Mouse (Mus musculus): ENCODE data around the gene Sh3gl3. TPM values are rescaled to one million over a fixed set of nuclear protein-coding genes. Genes with fewer than 3 reads are reported as not detected.

Sh3gl3 gene
- polyA plus RNA-seq, 1 experiment from 2014 or later, result 49.9 TPM

DNA sequence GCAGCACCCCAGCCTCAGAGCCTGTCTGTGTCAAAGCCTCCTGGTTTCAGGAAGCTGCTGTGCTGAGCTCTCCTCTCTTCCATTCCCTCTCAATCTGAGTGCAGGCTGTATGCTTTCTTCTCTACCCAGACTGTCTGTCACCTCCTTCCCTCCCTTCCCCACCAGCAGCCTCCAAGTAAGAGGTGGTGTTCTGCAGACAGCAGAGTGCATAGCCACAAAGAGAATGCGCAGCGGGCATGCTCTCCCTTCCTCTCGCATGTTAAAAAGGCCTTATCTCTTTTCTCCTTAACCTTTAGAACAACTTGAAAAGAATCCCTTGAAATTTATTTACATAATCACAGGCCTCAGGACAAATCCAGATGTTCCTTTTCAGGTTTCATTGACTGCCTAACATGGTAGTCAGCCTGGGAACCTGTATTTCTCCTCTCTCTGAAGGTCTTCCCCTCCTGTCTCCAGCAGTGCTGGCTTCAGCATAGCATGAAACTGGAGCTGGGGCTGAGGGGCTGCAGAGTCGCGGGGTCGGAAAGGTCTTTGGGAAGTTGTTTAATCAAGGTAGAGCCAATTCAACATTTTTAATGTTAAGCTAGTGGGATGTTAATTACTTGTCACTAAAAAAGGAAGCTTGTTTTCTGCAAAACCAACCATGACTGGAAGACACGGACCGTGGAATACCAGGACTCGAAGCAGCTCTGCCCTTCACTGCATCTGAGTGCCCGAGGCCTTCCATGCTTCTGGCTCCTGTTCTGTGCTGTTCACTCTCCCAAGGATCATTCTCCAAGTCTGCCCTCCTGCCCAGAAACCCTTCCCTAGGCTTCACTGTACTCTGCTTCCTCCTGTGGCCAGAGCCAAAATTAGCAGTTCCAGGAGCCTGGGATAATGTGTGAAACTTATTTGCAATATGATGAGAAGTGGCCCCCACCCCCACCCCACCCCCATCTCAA, 50.5 kb downstream of the Sh3gl3 start:
- 33% methylated on average over 10 of the region's 10 CpGs for WGBS
- no peak overlapping the region for H3K4me3 ChIP-seq (ENCODE audit: low read depth, low read length)
- no peaks in the 10 kb centered on the region for H3K4me1 ChIP-seq (ENCODE audit: control insufficient read depth, insufficient read depth, low read length)
- H3K27ac ChIP-seq (ENCODE audit: low read depth, low read length), result no peak overlapping the region
- no peak overlapping the region for H3K9ac ChIP-seq (ENCODE audit: low read length)
- H3K9me3 ChIP-seq (replicated peaks; ENCODE audit: control insufficient read depth, low read length), result no peaks in the 10 kb centered on the region
- no peaks in the 10 kb centered on the region for H3K36me3 ChIP-seq (ENCODE audit: control insufficient read depth, insufficient read depth, low read length)
- no peak for DNase-seq (ENCODE audit: low spot score)
- no peak for ATAC-seq
- H3K27me3 ChIP-seq (replicated peaks; ENCODE audit: control insufficient read depth, insufficient read depth, low read length), result no peaks in the 10 kb centered on the region
- no peak overlapping the region for H3K4me2 ChIP-seq (ENCODE audit: low read length)

DNA sequence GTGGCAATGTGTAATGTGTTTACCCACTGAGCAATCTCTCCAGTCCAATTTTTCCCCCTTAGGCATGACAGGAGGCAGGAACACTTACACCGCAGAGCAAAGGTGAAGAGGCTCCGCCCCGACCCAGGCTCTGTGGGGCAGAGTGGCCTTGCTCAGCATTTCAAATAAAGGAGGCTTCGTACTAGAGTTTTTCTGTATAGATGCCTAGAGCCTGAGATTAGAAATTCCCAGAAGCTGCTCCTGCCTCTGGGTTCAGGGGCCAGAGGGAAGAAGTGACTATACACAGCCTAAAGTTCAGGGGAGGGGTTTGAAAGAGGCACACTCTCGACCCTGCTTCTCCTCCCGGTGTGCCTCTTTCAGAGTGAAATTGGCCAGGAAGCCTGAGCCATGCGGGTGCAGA, 59.6 kb downstream of the Sh3gl3 start:
- H3K4me3 ChIP-seq (ENCODE audit: low read depth, low read length), result no peak overlapping the region
- H3K9ac ChIP-seq (ENCODE audit: low read length), result no peak overlapping the region
- ATAC-seq, result no peak
- 70% methylated on average over 7 of the region's 7 CpGs for WGBS
- no peaks in the 10 kb centered on the region for H3K9me3 ChIP-seq (replicated peaks; ENCODE audit: control insufficient read depth, low read length)
- no peak for DNase-seq (ENCODE audit: low spot score)
- no peak overlapping the region for H3K4me2 ChIP-seq (ENCODE audit: low read length)
- H3K27me3 ChIP-seq (replicated peaks; ENCODE audit: control insufficient read depth, insufficient read depth, low read length), result no peaks in the 10 kb centered on the region
- H3K4me1 ChIP-seq (ENCODE audit: control insufficient read depth, insufficient read depth, low read length), result no peaks in the 10 kb centered on the region
- no peaks in the 10 kb centered on the region for H3K36me3 ChIP-seq (ENCODE audit: control insufficient read depth, insufficient read depth, low read length)
- no peak overlapping the region for H3K27ac ChIP-seq (ENCODE audit: low read depth, low read length)

DNA sequence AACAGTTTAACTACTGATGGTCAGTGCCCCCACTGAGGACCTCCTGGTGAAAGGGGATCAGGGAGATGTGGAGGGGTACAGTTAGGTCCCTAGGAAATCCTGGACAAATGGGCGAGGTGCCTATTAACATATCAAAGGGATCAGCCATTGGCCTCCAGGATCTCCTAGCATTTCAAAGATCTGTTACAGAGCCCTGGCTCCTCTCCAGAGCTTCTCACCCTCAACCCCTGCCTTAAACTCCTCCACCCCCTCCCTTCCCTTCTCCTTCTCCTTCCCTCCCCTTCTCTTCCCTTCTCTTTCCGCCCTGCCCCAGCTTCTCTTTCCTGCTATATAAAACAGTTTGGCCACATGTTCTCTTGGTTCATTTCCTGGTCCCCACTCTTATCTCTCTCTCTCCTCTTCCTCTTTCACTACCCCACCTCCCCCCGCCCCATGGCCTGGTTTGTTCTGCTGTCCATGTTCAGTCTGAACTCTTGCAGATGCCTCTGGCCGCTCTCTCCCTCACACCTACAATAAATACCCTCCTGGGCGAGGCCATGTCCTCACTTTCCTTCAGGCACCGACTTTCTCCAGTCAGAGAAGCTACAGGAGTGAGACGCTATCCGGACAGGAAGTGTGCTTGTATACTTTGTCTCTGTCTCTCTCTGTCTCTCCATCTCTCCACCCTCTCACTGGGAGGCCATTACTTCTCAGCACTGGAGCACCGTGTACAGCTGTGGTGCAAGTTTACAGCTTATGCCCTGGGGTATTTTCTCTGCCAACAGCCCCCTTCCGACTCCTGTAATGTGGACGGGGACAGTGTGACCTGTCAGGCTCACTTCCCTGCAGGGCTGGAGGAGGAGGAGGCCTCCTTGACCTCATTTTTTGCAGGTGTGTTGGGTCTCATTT, 60.6 kb downstream of the Sh3gl3 start:
- H3K9ac ChIP-seq (ENCODE audit: low read length), result no peak overlapping the region
- H3K27me3 ChIP-seq (replicated peaks; ENCODE audit: control insufficient read depth, insufficient read depth, low read length), result no peaks in the 10 kb centered on the region
- H3K36me3 ChIP-seq (ENCODE audit: control insufficient read depth, insufficient read depth, low read length), result no peaks in the 10 kb centered on the region
- ATAC-seq, result no peak
- H3K4me3 ChIP-seq (ENCODE audit: low read depth, low read length), result no peak overlapping the region
- H3K4me2 ChIP-seq (ENCODE audit: low read length), result no peak overlapping the region
- H3K27ac ChIP-seq (ENCODE audit: low read depth, low read length), result no peak overlapping the region
- no peaks in the 10 kb centered on the region for H3K9me3 ChIP-seq (replicated peaks; ENCODE audit: control insufficient read depth, low read length)
- H3K4me1 ChIP-seq (ENCODE audit: control insufficient read depth, insufficient read depth, low read length), result no peaks in the 10 kb centered on the region
- DNase-seq (ENCODE audit: low spot score), result no peak
- 50% methylated on average over 11 of the region's 11 CpGs for WGBS

DNA sequence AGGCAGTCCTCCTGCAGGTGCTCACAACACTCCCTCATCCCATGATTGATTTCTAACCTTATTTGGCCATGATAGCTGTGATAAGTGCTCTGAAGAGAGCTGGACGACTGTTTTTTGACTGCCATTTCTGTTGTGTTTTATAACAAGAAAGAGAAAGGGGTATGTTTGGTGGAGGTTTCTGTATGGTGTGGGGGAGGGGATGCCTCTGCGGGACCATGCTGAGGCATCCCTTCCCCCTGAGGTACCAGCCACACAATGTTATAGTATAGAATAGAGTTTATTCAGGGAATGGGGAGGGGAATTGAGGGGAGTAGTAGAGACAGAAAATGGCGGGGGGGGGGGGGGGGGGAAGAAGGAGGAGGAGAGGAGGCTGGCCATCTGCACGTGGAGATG, 61.3 kb downstream of the Sh3gl3 start:
- DNase-seq (ENCODE audit: low spot score) (no peak), ATAC-seq (no peak)
- H3K36me3 ChIP-seq (ENCODE audit: control insufficient read depth, insufficient read depth, low read length), result no peaks in the 10 kb centered on the region
- no peaks in the 10 kb centered on the region for H3K27me3 ChIP-seq (replicated peaks; ENCODE audit: control insufficient read depth, insufficient read depth, low read length)
- H3K9me3 ChIP-seq (replicated peaks; ENCODE audit: control insufficient read depth, low read length), result no peaks in the 10 kb centered on the region
- no peak overlapping the region for H3K4me2 ChIP-seq (ENCODE audit: low read length)
- WGBS, result 31% methylated on average over 3 of the region's 4 CpGs
- no peak overlapping the region for H3K27ac ChIP-seq (ENCODE audit: low read depth, low read length)
- H3K4me3 ChIP-seq (ENCODE audit: low read depth, low read length), result no peak overlapping the region
- no peak overlapping the region for H3K9ac ChIP-seq (ENCODE audit: low read length)
- no peaks in the 10 kb centered on the region for H3K4me1 ChIP-seq (ENCODE audit: control insufficient read depth, insufficient read depth, low read length)

DNA sequence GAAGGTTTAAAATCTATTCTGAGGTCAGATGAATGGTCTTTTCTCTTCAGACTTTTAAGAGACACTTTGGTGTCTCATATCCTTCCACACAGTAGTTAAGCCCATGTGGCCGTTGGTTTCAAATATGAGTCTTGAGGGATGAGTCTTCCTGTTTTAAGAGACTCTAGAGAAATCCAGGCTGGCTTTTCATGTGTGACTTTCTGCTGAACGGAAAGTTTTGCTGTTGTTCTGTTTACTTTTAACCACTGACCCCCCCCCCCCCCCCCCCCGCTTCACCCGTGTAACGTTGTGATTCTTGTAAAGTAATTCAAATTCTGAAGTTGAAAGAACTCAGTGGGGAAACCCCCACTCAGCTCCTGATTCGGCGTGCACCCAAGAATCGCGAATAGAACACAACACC, 61.8 kb downstream of the Sh3gl3 start:
- 80% methylated on average over 9 of the region's 9 CpGs for WGBS
- no peaks in the 10 kb centered on the region for H3K36me3 ChIP-seq (ENCODE audit: control insufficient read depth, insufficient read depth, low read length)
- H3K27ac ChIP-seq (ENCODE audit: low read depth, low read length), result no peak overlapping the region
- no peak for ATAC-seq
- H3K27me3 ChIP-seq (replicated peaks; ENCODE audit: control insufficient read depth, insufficient read depth, low read length), result no peaks in the 10 kb centered on the region
- no peaks in the 10 kb centered on the region for H3K4me1 ChIP-seq (ENCODE audit: control insufficient read depth, insufficient read depth, low read length)
- no peak overlapping the region for H3K9ac ChIP-seq (ENCODE audit: low read length)
- no peak overlapping the region for H3K4me2 ChIP-seq (ENCODE audit: low read length)
- no peak overlapping the region for H3K4me3 ChIP-seq (ENCODE audit: low read depth, low read length)
- no peaks in the 10 kb centered on the region for H3K9me3 ChIP-seq (replicated peaks; ENCODE audit: control insufficient read depth, low read length)
- no peak for DNase-seq (ENCODE audit: low spot score)

DNA sequence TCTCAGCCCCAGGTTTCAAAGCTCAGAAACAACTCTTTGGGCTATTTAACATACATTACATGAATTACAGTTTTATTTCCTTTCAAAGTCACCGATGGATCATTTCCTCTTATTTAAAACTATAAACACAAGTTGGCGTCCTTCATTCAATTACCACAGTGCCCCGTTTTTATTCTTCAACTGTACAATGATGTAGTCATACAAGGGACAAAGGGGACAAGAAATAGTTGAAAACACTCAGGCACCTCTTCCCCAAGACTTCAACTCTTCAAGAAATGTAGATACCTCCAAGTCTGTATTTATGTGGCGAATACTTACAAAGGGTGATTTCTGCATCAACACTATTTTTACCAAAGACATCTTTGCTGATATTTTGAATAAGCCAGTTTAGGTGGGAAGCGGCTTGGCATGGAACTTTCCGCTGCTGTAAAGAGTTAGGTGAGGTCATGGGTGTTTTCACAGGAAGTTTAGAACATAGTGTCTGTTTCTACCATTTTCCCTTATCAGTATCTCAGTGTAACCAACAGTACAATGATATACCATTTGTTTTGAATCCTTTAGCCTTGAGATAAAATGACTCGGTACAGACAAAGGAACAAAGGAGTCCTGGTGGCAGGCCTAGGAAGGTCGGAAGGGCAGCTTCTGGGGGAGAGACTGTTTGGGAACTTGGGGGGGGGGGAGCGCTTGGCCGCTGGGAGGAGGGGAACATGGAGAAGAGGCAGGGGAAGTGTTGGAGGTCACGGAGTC, 62.7 kb downstream of the Sh3gl3 start:
- no peak for DNase-seq (ENCODE audit: low spot score)
- H3K27ac ChIP-seq (ENCODE audit: low read depth, low read length), result no peak overlapping the region
- H3K27me3 ChIP-seq (replicated peaks; ENCODE audit: control insufficient read depth, insufficient read depth, low read length), result no peaks in the 10 kb centered on the region
- WGBS, result 66% methylated on average over 11 of the region's 11 CpGs
- H3K4me3 ChIP-seq (ENCODE audit: low read depth, low read length), result no peak overlapping the region
- no peak for ATAC-seq
- no peaks in the 10 kb centered on the region for H3K4me1 ChIP-seq (ENCODE audit: control insufficient read depth, insufficient read depth, low read length)
- no peaks in the 10 kb centered on the region for H3K36me3 ChIP-seq (ENCODE audit: control insufficient read depth, insufficient read depth, low read length)
- H3K9ac ChIP-seq (ENCODE audit: low read length), result no peak overlapping the region
- H3K4me2 ChIP-seq (ENCODE audit: low read length), result no peak overlapping the region
- H3K9me3 ChIP-seq (replicated peaks; ENCODE audit: control insufficient read depth, low read length), result no peaks in the 10 kb centered on the region

DNA sequence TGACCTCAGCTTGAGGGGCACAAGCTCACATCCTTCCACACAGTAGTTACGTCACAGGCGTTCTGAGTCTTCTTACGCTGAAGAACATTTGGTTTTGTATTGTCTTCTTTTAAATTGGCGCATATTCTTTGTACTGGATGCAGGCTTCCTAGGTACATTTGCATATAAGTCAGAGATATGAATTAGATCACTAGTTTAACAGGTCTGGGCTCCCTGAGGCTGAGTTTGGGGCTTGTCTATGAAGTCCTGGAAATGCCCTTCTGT, 63.2 kb downstream of the Sh3gl3 start:
- no peak for DNase-seq (ENCODE audit: low spot score)
- 87% methylated on average over 4 of the region's 4 CpGs for WGBS
- ATAC-seq, result no peak

DNA sequence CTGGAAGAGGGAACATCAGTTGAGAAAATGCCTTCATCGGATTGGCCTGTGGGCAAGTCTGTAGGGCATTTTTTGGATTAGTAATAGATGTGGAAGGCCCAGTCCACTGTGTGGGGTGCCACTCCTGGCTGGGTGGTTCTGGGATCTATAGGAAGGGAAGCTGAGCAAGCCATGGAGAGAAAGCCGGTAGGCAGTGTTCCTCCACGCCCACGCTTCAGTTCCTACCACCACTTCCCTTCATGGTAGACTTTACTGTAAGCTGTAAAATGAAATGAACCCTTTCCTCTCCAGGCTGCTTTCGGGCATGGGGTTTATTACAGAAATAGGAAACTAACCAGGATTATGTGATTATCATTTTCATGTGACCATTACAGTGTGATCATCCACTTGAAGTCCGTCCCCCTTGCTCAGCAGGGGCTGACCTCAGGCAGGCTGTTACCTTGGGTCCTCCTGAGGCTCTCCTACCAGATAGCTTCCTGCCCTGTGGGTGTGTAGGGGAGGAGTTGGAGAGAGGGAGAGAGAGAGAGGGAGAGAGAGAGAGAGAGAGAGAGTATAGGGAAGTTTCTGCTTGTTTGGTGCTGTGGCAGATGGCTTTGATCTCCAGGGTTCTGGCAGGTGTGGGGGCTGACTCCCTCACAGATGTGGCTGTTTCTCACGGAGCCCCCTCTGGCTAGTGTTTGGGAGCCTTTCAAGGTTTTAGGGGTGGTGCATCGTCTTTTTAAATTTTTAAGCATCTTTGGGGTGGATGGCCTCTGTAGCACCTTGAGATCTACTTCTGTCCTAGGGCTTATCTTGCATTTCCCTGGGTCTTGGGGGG, 67.0 kb downstream of the Sh3gl3 start:
- Histone ChIP-seq H3K4me3 (ENCODE audit: low read depth, low read length) (no peak overlapping the region), H3K27me3 (replicated peaks; ENCODE audit: control insufficient read depth, insufficient read depth, low read length) (no peaks in the 10 kb centered on the region), H3K9ac (ENCODE audit: low read length) (no peak overlapping the region), H3K9me3 (replicated peaks; ENCODE audit: control insufficient read depth, low read length) (no peaks in the 10 kb centered on the region), H3K4me1 (ENCODE audit: control insufficient read depth, insufficient read depth, low read length) (no peaks in the 10 kb centered on the region), H3K36me3 (ENCODE audit: control insufficient read depth, insufficient read depth, low read length) (no peaks in the 10 kb centered on the region), H3K27ac (ENCODE audit: low read depth, low read length) (no peak overlapping the region), H3K4me2 (ENCODE audit: low read length) (no peak overlapping the region)
- no peak for ATAC-seq
- 84% methylated on average over 8 of the region's 8 CpGs for whole genome bisulfite sequencing
- DNase-seq (ENCODE audit: low spot score), result no peak

More for the DNA sequence above, 63.2 kb downstream of the Sh3gl3 start:
- Histone ChIP-seq H3K4me2 (ENCODE audit: low read length) (no peak overlapping the region), H3K9me3 (replicated peaks; ENCODE audit: control insufficient read depth, low read length) (no peaks in the 10 kb centered on the region), H3K4me3 (ENCODE audit: low read depth, low read length) (no peak overlapping the region), H3K4me1 (ENCODE audit: control insufficient read depth, insufficient read depth, low read length) (no peaks in the 10 kb centered on the region), H3K27ac (ENCODE audit: low read depth, low read length) (no peak overlapping the region), H3K36me3 (ENCODE audit: control insufficient read depth, insufficient read depth, low read length) (no peaks in the 10 kb centered on the region), H3K27me3 (replicated peaks; ENCODE audit: control insufficient read depth, insufficient read depth, low read length) (no peaks in the 10 kb centered on the region), H3K9ac (ENCODE audit: low read length) (no peak overlapping the region)
